Mouse (Mus musculus) left cerebral cortex, postnatal 36 days (tissue): ENCODE data around the gene Ccdc65. TPM values are rescaled to one million over a fixed set of nuclear protein-coding genes. Genes with fewer than 3 reads are reported as not detected.

ENCODE experiments used
- DNase-seq, 2 experiments: peaks; one replicate each; pipeline ENCODE4 v3.0.0; 2021 to 2022; ENCODE audit warnings: low spot score in 2 of 2, mixed read lengths in 1 of 2
- intact Hi-C: fragments of 180-260 bp; cut with DNase I; formaldehyde crosslinking; loops from one replicate; pipeline ENCODE4 v1.15.1; 2025
- total RNA-seq, 2 experiments: library from RNA; stranded (reverse); gene quantifications; 2 replicates each; pipeline ENCODE4 v1.2.3; 2021

The Ccdc65 gene
- total RNA-seq, result 10 to 100 TPM; 12.5 to 14.4 TPM

DNA sequence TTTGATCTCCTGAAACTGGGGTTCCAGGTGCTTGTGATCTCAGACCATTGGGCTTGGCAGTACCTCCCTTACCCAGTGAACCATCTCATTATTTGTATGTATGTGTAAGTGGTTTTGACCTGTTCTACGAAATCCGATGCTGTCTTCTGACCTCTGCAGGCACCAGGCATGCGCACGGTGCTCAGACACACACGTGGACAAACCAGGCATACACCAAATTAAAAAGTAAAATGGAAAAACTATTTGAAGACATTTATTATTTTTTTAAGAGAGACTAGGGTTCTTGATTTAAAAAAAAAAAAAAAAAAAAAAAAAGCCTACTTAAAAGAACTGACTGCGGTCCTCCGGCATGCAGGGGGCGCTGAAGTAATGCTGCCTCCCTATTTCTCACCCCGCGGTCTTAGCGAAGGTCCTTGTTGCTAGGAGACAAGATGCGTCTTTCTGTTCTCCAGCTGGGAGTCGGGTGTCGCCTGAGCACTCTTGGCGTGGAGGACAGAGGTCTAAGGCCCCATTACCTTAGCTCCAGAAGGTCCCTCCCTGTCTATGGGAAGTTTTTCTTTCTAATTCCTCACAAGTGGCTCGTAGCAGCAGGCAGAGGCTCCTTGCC lies at the start of gene Ccdc65:
TSS of gene Ccdc65 (plus strand) at position 442 of the 607 bp plus-strand sequence.
- intact Hi-C loops, result no loop called here

DNA sequence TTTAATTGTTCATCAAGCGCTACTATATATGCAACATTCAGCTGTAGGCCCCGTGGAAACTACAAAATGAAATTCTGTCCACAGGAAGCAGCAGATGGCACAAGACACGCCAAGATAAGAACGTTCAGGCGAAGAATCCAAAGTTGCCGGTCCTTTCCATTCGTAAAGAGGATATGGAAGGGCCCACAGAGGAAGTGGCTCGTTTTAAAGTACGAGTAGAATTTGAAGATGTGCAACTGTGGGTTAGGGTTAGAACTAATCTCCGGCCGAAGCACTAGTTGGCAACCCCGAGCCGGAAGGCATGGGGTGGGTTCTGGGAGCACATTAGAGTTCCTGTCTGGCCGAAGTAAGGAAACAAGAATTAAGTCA lies 45.8 kb upstream of the Ccdc65 start:
- no peak for DNase-seq
- intact Hi-C loops, result loop anchor here (5.0 kb wide), 1 partner anchor 125 kb away; the partner anchor contains the start of gene Wnt1

More for the DNA sequence above, at the start of gene Ccdc65:
- peak; percentile 82 for DNase-seq

DNA sequence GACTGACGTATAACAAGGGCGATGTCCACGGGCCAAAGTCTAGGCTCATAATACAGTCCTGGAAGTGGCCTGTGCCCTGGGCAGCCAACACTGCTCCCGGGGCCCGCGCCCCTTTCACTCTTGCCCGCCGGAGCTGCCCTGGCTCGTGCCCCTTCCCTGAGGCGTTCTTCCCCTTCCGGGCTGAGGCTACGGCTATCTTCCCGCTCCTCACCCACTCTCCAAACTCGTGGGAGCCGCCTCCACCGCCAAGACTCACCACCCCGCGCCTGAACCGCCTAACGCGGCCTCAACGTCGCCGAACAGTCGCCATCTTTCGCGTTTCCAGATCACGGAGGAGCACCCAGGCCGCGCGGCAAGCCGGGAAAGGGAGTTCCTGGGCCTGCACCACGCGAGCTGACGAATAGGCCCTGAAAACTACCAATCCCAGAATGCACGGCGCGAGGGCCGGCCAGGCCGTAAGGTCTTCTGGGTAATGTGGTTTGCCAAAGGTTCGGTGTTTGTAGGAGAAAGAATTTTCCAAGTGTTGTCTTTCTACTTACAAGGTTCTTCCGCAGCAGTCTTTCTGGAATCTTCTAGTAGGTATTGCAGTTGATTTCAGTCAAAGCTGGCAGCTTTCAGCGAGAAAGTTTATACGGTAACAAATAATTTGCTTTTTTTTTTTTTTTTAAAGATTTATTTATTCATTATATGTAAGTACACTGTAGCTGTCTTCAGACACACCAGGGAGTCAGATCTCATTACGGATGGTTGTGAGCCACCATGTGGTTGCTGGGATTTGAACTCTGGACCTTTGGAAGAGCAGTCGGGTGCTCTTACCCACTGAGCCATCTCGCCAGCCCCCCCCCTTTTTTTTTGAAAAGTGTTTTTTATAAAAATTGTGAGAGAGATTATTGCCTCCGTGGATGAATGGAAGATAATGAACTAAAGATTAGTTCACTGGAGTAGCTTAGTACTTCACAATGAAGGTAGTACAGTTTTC lies 45.2 kb upstream of the Ccdc65 start, which contains the start of gene Ddx23:
TSS of gene Ddx23 (minus strand) at position 328 of the 979 bp plus-strand sequence.
- intact Hi-C loops, result loop anchor here (5.0 kb wide), 1 partner anchor 124 kb away; the partner anchor contains the start of gene Wnt1
- peak; percentile 95 to 97 for DNase-seq

DNA sequence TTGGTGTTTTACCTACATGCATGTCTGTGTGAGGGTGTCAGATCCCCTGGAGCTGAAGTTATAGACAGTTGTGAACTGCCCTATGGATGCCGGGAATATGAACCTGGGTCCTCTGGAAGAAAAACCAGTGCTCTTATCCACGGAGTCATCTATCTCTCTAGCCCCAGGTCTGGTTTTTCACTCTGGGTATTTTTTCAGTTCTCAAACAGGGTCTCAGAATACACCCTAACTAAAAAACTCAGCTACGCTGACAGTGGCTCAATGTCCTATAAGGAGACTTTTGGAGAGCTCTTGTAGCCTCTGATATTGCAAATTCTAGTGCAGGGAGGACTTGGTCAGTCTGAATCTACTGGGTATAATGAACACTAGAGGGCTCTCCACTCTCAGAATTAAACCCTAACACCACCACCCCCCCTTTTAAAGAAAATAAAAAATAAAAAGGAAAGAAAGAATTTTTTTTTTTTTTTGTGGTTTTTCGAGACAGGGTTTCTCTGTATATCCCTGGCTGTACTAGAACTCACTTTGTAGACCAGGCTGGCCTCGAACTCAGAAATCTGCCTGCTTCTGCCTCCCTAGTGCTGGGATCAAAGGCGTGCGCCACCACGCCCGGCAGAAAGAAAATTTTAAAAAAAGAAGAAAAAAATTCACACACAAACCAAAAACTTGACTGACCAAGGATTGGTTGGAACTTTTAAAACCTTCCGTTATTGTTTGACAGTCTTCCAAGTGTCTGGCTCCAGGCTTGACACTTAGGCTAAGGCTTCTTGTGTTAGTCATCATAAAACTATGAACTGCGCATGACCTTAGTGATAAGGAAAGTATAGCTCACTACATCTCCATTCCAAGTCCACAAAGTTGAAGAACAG lies 43.7 kb upstream of the Ccdc65 start:
- intact Hi-C loops, result loop anchor here (1.0 to 5.0 kb wide), 3 partner anchors 35 to 123 kb away; partner anchors contain the start of gene Wnt1
- no peak for DNase-seq

DNA sequence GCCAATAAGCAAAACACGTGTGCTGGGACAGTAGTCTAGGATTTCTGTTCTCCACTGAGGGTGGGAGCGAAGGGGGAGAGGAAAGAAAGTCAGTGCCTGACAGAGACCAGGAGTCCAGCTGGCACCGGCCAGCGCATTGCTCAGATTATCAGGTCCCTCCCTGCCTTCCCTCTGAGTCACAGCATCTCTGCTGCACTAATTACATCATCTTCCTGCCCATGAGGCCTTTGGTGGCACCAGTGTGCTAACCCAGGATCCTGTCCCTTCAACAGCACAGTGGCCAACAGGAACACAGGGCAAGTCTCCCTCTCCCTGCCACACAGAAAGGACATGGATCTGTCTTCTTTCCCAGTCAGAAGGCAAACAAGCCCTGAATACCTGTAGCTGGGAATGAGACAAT lies 35.4 kb upstream of the Ccdc65 start:
- intact Hi-C loops, result no loop called here
- no peak for DNase-seq

DNA sequence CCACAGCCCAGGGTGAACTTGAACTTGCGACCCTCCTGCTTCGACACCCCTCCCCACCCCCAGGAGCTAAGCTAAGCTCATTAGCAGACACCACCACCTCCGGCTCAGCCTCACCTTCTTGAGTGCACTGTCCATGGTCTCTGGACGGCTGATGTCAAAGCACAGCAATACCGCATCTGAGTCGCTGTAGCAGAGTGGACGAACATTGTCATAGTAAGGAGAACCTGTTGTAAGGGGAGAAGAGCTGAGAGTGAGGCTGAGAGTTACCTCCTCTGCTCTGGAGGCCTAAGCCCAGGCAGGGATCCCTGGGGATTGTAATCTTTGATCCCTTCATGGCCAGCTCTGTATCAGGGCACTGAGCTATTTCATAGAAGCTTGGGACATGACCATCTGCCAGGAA lies 34.3 kb upstream of the Ccdc65 start:
- intact Hi-C loops, result no loop called here
- DNase-seq, result no peak

DNA sequence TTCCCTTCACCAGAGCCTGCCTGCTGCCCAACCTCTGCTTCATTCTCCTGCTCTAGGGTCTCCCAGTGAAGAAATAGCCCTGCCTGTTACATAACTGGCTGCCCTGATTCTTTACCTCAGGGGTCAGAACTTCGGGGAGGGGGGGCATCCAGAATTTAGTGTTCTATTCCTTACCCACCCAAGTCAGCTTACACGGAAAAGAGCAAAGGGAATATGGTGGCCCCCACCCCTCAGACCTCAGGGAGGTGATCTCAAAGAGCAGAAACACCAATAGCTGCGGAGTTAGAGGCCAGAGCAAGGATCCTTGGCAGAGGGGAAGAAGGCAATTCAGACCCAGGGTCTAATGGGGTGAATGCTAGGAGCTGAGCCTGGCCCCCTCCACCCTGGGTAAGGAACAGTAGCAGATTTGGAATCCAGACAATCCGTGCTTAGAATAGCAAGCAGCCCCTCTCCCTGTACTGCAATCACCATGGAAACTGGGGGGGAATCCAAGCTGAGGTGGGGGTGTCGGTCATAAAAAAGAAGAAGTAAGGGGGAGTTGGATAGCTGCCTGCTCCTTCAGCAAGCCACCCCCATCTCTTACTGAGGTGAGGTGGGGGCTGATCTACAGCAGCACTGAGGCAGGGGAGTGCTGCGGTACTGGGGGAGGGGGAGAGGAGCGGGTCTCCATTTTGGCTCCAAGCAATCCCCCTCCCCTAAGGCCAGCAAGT lies 33.6 kb upstream of the Ccdc65 start:
- intact Hi-C loops, result no loop called here
- DNase-seq, result no peak

DNA sequence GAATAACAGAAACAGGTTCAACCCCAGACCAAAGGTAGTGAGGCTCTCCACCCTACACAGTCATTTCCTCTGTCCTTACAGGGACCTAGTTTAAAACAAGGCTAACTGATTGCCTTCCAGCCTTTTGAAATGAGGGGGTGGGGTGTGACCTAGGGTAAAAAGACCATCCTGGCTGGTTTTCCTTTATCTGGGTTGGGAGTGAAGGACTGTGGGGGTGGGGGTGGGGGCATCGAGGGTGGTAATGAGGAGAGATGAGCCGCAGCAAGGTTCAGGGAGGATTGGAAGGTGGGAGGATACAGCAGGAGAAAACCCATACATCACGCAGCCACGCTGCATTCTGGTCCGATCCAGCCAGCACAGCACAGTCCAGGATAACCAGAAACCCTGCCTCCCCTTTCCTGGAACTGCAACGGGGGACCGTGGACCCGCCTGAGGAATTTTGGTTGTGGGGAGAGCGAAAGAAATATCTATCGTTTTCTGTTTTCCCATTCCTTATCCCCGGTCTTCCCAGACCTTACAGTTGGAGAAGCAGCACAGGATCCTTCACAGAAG lies 32.9 kb upstream of the Ccdc65 start:
- DNase-seq, result no peak
- intact Hi-C loops, result no loop called here

DNA sequence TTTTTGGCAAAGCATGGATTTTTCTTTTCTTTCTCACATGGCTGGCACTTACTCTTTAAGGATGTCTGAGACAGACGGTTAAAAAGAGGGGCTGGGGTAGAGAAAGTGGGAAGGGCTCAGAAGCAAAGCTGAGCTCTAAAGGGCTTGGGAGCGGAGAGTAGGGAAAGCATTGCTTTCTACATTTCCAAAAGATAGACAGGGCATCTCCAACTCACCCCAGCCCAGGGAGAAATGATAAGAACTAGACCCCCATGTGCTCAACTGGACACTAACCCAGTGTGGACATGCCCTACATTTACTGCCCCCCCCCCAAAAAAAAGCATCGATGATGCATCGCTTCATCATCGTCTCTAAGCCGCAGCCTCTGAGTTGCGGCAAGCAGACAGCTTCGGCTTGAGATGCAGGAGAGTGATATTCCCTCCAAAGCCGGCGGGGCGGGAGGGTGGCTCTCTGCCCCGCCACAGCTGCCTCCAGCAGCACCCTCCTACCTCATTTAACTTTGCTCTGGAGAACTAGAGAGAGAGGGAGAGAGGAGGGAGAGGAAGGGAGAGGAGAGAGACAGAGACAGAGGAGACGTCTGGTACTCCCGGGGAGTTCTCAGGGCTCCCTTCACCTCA lies 32.3 kb upstream of the Ccdc65 start:
- intact Hi-C loops, result loop anchor here (2.0 kb wide), 1 partner anchor 23 kb away; no protein-coding TSS in a partner anchor

DNA sequence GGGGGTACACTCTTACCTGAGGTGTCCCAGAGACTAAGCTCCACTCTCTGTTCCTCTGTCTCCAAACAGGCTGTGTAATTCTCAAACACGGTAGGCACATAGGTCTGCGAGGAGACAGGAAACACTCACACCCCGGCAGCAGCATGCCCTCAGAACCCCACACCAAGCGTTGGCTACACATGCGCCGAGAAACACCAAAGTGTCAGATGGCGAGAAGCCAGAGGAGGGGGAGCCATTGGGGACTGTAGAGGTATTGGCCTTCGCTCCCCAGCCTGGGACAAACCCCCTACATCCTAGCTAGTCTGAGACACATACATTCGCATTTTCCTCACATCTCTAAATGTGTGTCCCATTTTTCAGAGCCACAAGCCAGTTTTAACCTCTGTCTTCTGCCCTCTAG lies 31.5 kb upstream of the Ccdc65 start:
- intact Hi-C loops, result loop anchor here (2.0 kb wide), 1 partner anchor 22 kb away; no protein-coding TSS in a partner anchor

More for the DNA sequence above, 32.3 kb upstream of the Ccdc65 start:
- DNase-seq, result no peak

DNA sequence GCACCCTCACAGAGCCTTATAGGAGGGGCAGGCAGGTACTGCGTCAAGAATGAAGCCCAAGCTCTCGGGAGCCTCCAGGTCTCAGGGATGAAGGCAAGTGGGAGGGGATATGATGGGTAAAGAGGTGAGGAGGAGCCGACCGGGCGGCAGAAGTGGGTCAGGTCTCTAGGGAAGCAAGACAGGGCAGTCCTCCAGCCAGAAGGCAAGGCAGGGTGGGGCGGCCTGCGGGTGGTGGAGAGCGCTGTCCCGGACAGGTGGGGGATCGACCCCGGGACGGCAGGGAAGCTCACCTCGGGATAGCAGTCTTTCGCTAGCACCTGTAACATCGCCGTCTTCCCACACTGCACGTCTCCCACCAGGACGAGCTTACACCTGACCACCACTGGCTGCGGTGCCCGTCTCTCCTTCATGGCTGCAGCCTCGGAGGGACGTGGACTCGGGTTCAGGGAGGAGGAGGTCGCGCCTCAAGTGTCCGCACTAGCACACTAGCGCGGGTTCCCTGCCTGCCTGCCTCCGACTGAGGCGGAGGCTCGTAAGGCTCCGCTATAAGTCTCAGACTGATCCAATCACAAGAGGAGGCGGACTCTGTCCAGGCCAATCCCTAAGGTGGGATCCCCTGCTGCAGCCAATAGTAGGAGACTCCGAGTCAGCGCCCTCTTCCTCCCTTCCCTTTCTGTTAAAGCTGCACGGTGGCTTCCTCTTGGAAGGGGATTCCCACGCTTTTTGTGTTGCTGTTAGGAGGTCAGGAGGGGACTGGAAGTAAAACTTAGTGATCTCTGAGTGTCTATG lies 30.9 kb upstream of the Ccdc65 start, which contains the start of gene Rnd1:
TSS of gene Rnd1 (minus strand) at position 522 of the 789 bp plus-strand sequence.
- peak; percentile 88 to 90 for DNase-seq
- intact Hi-C loops, result loop anchor here (2.0 kb wide), 1 partner anchor 22 kb away; no protein-coding TSS in a partner anchor

More for the DNA sequence above, 31.5 kb upstream of the Ccdc65 start:
- no peak for DNase-seq

DNA sequence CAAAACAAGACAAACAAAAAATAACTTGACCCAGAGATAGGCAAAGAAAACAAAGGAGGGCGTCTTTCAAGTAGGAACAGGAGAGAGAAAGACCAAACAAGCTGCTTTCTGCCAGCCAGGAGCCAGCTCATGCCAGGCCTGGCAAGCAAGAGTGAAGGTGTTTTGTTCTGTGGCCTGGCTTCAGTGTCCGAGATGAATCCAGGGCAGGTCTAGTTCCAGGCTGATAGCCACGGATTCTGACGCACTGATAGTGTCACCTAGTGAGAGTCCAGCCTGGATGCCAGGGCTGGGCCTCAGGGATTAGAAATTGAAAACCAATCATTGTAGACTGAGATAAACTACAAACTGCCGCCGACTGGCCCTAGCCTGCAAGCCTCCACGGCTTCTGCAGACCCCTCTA lies 30.0 kb upstream of the Ccdc65 start:
- no peak for DNase-seq
- intact Hi-C loops, result loop anchor here (2.0 kb wide), 1 partner anchor 21 kb away; no protein-coding TSS in a partner anchor

DNA sequence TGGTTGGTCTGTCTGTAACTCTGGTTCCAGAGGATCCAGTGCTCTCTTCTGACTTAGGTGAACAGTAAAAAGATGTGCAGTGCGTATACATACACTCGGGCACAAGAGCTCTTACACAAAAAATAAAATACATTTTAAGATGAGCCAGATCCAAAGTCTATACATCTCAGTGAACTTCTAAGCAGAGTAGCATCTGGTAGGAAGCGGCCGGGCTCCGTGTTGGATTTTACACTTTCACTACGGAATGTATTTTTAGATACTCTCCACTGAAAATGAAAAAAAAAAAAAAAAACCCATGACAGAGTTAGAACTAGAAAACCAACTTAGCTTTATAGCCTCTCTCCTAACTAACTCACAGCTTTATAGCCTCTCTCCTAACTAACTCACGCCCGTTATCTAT lies 27.3 kb upstream of the Ccdc65 start:
- intact Hi-C loops, result no loop called here
- DNase-seq, result no peak

DNA sequence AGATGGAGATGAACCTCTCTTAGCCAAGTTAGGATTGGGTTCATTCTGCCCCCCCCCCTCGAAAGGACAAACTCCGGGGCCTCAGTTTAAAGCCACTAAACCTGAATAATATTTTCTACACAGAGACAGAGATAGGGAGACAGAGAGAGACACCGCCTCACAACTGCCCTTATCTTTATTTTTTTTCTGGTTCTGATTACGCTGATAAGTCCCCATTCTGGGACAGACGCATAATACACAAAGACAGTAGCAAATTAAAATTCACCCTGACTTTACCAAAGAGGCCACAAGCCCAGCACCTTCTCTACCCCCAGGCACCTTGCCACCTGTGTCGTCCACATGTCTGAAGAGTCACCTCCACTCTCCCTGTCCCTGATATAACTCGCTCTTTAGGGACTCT lies 26.4 kb upstream of the Ccdc65 start:
- intact Hi-C loops, result no loop called here
- DNase-seq, result no peak

DNA sequence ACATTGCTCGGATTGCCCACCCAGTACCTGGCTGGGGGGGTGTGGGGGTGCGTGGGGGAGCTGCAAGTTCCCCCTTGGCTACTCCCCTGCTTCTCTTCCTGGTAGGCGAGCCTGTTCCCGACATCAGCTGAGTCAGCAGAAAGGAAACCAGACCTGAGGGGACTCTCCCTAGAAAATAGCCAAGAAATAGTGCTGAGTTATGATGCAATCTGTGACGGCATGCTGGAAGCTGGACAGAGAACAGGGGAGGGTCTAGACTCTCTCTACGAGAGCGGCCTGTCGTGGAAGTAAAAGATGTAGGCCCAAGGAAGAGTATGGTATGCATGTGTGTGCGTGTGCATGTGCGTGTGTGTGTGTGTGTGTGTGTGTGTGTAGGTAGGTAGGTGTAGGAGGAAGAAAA lies 24.8 kb upstream of the Ccdc65 start:
- DNase-seq, result no peak
- intact Hi-C loops, result no loop called here

DNA sequence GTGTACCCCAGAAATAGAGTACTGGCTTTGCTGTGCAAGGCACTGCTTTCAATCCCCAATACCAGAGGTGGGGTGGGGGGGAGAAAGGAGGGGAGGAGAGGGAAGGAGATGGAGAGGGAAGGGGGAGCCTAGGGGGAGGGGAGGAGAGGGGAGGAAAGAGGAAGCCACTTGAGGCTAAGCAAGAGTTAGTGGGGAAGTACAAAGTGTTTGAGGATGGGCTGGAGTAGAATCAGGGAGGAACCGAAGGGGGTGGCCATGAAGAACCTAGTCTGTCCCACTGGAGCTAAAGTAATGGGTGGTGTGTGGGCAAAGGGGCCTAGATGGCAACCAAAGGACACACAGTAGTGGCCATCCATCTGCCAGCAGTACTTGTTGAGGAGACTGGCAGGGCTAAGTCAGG lies 24.3 kb upstream of the Ccdc65 start:
- DNase-seq, result no peak
- intact Hi-C loops, result no loop called here

DNA sequence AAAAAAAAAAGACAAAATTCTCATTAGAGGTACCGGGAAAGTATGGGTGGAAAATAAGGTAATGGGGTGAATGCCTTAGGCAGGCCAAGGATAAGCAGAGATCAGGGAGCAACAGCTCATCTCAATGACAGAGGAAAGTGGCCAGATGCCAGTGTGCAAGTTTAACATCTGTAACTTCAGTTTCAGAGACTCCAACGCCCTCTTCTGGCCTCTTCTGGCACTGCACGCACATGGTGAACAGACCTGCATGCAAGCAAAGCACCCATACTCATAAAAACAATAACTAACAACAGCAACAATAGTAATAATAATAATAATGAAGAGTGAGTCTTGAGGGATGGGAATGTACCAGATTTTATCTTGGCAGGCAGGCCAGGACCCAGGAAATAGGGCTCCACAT lies 22.1 kb upstream of the Ccdc65 start:
- DNase-seq, result no peak
- intact Hi-C loops, result no loop called here
